Mouse (Mus musculus): Measurements from ENCODE around the gene Dazap1. TPM values are rescaled to one million over a fixed set of nuclear protein-coding genes. Genes with fewer than 3 reads are reported as not detected.

Gene Dazap1
- 50.4 TPM for polyA plus RNA-seq (2017; shearing (Covaris generic))

DNA sequence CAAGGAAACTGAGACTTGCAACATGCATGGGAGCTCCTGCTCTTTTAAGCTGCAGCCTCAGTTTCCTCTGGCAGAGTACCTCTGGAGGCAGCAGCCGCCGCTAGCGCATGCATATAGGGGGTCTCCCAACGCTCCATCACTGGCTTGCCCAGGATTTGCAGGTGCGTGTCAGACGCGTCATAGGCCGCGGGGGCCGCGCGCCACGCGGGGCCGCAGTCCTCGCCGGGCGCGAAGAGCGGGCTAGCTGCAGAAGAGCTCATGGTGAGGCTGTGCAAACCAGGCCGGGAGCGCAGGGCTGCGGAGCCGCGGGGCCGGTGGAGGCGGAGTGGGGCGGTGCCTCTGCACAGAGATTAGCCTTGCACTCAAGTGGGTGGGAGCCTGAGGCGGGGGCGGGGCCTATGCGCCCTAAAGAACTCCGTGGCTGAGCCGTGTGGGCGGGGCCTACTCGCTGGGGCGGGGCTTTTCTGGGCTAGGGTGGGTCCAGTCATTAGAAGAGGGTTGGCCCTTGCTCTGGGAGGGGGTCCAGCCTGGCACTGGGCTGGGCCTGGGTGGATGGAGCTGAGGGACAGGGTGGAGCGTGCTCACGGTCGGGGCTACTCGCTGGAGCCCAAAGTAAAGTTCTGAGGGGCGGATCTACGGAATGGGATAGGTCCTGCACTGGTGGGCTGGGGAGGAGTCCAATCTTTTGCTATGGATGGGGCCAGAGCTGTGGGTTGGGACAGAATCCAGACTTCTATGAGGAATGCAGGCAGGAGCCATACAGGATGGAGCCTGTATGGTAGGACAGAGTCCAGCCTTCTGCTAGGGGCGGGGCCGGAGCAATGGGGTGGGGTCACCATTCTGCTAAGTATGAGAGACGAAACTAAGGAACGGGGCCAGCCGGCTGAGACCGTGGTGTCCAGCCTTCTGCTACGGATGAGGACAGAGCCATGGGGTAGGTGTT lies at the start of gene Dazap1, which contains the start of gene Gamt:
Gene Dazap1, plus strand, starts transcription at position 845 of the 943 bp plus-strand sequence.
Gene Gamt, minus strand, starts transcription at position 371 of the 943 bp plus-strand sequence.

DNA sequence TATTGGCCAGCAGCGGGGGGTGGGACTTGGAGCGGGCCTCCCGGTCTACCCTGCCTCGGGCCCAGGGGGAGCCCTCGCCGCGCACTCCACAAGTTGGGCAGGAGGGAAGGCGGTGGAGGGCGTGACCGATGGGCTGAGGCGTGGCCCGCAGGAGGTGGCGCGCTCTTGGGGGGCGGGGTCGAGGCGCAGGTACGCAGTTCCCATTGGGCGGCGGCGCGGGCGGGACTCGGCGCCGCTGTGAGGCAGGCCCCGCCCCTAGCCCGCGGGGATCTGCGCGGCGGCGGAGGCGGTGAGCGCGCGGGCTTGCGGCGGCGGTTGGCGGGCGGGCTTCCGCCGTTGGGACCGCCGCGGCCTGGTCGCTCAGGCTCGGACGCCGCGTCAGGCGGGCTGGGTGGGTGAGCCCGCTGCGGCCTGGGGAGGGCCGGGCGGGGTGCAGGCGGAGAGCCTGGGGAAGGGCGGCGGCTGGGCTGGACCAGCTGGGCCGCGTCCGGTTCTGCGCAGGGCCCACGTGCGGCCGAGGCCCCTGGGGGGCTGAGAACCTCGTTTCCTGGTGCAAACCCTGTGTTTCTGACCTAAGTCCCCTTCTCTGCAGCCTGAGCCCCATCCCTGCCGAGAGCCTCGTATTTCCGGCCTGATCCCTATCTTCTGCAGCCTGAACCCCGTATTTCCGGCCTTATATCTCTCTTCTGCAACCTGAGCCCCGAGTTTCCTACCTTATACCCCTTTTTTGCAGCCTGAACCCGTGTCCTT lies 34.7 kb upstream of the Dazap1 start, which contains the start of gene Mum1:
Gene Mum1, plus strand, starts transcription at position 19 of the 750 bp plus-strand sequence.

DNA sequence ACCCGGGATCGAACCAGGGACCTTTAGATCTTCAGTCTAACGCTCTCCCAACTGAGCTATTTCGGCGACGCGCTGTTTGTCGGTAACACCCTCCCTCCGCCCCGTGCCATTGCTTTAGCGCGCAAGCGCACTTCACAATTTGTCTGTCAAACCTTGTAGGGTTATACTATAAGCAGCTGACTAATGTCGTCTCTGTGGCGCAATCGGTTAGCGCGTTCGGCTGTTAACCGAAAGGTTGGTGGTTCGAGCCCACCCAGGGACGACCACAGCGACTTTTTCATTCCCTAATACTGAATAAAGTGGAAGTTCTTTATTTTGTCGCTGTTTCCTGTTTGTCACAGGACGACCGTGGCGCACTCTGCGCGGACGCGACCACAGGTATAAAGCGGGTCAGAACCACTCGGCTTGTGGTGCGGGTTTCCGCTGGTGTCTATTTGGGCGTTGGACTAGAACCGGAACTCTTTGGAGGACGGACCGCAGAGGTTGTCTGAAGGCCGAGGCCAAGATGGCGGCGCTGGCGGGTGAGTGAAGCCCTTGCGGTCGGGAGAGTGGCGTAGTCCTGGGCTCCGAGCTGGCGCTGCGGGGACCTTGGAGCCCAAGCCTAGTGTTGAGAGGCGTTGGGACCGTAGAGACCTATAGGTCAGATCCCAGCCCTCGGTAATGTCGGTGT lies 12.2 kb upstream of the Dazap1 start, which contains the start of gene Ndufs7:
Gene Ndufs7, plus strand, starts transcription at position 151 of the 670 bp plus-strand sequence.

DNA sequence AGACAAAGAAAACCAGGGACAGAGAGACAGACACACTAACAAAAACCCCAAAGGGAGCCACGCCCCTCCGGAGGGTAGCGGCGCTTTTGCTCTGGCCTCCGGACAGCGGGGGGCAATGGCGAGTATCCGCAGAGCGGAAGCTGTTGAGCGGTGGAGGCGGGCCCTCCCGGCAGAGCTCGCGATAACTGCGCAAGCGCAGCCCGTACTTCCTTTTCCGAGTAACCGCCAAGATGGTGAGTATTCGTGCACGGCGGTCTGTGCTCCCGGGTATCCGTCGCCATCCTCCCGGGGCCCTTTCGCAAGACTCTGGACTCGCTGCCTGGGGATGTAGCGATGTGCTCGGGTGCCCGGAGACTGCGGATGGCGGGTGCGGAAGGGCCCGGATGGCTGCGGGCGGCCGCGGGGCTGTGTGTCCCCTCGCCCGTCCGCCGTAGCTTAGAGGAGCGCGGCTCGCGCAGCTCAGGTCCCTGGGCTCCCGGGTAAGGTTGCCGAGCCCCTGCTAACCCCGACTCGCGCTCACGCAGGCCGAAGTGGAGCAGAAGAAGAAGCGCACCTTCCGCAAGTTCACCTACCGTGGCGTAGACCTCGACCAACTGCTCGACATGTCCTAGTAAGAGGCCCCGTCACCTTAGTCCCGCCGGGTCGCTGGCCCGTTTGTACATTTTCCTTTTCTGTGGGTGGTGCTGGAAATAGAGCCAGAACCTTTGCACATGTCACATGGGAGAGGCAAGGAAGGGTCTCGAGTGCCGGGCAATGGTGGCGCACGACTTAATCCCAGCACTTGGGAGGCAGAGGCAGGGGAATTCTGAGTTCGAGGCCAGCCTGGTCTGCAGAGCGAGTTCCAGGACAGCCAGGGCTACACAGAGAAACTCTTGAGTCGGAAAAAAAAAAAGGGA lies 31.2 kb downstream of the Dazap1 start, which contains the start of gene Rps15:
Gene Rps15, plus strand, starts transcription at position 203 of the 896 bp plus-strand sequence.

DNA sequence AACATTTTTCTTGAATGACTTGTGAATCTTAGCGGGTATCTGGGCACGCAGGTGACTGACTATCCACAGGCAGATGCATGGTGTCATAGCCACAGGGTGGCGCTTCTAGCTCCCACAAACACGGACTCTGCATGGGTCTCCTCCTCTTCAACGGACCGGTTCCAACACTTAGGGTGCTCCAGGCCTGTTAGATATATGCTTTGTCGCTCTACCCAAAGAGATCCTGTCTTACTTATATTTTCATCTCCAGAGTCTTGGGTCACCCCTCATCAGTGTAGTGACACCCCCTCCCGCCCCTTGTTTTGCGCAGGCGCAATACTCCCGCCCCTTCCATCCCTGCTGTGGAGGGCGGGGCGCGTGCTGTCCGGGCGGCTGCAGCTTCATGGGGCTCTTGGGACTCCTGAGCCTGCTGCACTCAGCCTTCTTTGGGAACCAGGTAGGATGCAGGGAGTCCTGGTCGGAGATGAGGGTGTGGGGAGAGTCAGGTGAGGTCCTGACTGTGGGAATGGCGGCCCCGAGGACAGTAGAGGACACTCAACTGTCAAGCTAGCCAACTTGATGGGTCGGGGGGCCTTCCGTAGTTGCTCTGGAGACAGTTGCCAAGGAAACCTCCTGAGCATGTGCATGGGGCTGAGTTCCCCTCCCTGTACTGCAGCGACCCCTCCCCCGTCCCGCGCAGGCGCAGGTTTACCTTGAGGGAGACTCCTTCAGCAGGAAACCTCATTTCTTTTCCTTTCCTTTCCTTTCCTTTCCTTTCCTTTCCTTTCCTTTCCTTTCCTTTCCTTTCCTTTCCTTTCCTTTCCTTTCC lies 34.5 kb downstream of the Dazap1 start, which contains the start of gene Apc2:
Gene Apc2, plus strand, starts transcription at position 360 of the 808 bp plus-strand sequence.

DNA sequence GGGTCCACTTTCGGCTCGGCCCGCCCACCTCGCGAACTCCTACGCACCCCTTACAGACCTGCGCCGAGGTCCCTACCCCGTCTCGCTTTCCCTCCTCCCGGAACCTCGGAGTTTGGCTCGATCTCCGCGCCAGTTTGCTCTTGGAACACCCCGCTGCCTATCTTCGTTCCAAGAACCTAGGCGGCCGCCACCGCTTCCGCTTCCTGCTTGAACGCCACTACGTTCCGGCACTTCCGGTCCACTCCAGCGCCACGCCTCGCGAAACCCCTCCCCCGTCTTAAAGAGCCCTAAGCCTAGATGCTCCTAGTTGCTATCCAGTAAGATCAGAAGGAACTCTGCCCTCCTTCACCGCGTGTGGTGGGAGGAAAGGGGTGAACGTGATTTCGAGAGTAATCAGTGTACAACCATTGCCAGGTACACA lies 59.1 kb downstream of the Dazap1 start, which contains the start of gene 2310011J03Rik:
Gene 2310011J03Rik, minus strand, starts transcription at position 198 of the 421 bp plus-strand sequence.

DNA sequence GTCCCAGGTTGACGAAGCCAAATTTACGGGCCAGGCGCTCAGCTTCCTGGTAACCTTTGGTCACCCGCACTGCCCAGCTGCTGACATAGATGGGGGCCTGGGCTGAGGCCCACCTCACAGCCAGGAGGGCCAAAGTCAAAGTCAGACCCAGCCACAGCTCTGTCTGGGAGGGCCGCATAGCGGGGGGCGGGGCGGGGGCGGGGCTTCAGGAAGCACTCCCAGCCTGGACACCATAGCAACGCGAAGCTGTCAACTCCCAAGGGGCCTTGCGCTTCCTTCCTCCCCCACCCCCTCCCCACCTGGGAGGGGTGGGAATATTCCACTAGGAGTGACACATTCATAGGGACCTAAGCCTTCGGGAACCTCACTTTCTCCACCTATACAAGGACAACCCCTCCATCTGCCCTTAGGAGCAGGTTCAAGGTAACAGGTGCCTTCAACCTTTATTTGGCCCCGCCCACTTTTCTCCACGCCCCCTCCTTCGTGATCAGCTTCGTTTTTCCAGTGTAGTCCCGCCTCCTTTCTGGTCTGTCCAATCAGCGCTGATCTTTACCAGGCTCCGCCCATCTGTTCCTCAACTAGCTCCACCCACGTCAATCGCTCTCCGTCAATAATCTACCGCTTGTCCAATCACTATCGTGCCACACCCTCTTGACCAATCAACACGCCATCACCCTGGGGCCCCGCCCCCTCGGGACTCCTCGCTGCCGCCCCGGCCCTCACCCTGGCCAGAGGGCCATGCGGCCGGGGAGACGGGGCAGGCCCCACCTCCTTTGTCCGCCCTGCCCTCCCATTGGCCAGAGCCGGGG lies 68.2 kb downstream of the Dazap1 start, which contains the start of the genes Pcsk4 and Reep6:
Gene Pcsk4, minus strand, starts transcription at position 226 of the 809 bp plus-strand sequence.
Gene Reep6, plus strand, starts transcription at position 681 of the 809 bp plus-strand sequence.

Other genes starting within 250 kb of the Dazap1 start
- gene Arhgap45, start 244.8 kb upstream of the Dazap1 start, polyA plus RNA-seq (2017; shearing (Covaris generic)), result 886 TPM
- gene Polr2e, start 221.7 kb upstream of the Dazap1 start, polyA plus RNA-seq (2017; shearing (Covaris generic)), result 193 TPM
- 519 TPM for gene Gpx4, start 214.3 kb upstream of the Dazap1 start, polyA plus RNA-seq (2017; shearing (Covaris generic))
- gene Sbno2, start 155.9 kb upstream of the Dazap1 start, polyA plus RNA-seq (2017; shearing (Covaris generic)), result 66.2 TPM
- gene Stk11, start 145.7 kb upstream of the Dazap1 start, polyA plus RNA-seq (2017; shearing (Covaris generic)), result 13.7 TPM
- 476 TPM for gene Atp5d, start 122.9 kb upstream of the Dazap1 start, polyA plus RNA-seq (2017; shearing (Covaris generic))
- 2.1 TPM for gene Cbarp, start 120.7 kb upstream of the Dazap1 start, polyA plus RNA-seq (2017; shearing (Covaris generic))
- gene Midn, start 113.2 kb upstream of the Dazap1 start, polyA plus RNA-seq (2017; shearing (Covaris generic)), result 3.1 TPM
- 100 TPM for gene Cirbp, start 95.5 kb upstream of the Dazap1 start, polyA plus RNA-seq (2017; shearing (Covaris generic))
- gene 1600002K03Rik, start 88.5 kb upstream of the Dazap1 start, polyA plus RNA-seq (2017; shearing (Covaris generic)), result 31.4 TPM
- gene Efna2, start 82.0 kb upstream of the Dazap1 start, polyA plus RNA-seq (2017; shearing (Covaris generic)), result 0.46 TPM
- gene Mum1, start 35.1 kb upstream of the Dazap1 start, polyA plus RNA-seq (2017; shearing (Covaris generic)), result 112 TPM
- 282 TPM for gene Ndufs7, start 12.4 kb upstream of the Dazap1 start, polyA plus RNA-seq (2017; shearing (Covaris generic))
- 1.6 TPM for gene Gamt, start 474 bp upstream of the Dazap1 start, polyA plus RNA-seq (2017; shearing (Covaris generic))
- 984 TPM for gene Rps15, start 31.0 kb downstream of the Dazap1 start, polyA plus RNA-seq (2017; shearing (Covaris generic))
- 0.18 TPM for gene Apc2, start 34.5 kb downstream of the Dazap1 start, polyA plus RNA-seq (2017; shearing (Covaris generic))
- 82.1 TPM for gene 2310011J03Rik, start 59.1 kb downstream of the Dazap1 start, polyA plus RNA-seq (2017; shearing (Covaris generic))
- 15.5 TPM for gene Pcsk4, start 68.0 kb downstream of the Dazap1 start, polyA plus RNA-seq (2017; shearing (Covaris generic))
- gene Reep6, start 68.5 kb downstream of the Dazap1 start, polyA plus RNA-seq (2017; shearing (Covaris generic)), result 0.31 TPM
- not detected for gene Adamtsl5, start 86.9 kb downstream of the Dazap1 start, polyA plus RNA-seq (2017; shearing (Covaris generic))
- gene Plk5, start 95.0 kb downstream of the Dazap1 start, polyA plus RNA-seq (2017; shearing (Covaris generic)), result not detected
- gene Mex3d, start 126.2 kb downstream of the Dazap1 start, polyA plus RNA-seq (2017; shearing (Covaris generic)), result 0.16 TPM
- 36.7 TPM for gene Mbd3, start 138.1 kb downstream of the Dazap1 start, polyA plus RNA-seq (2017; shearing (Covaris generic))
- gene Uqcr11, start 145.3 kb downstream of the Dazap1 start, polyA plus RNA-seq (2017; shearing (Covaris generic)), result 302 TPM
- 23.0 TPM for gene Tcf3, start 172.2 kb downstream of the Dazap1 start, polyA plus RNA-seq (2017; shearing (Covaris generic))
- gene Onecut3, start 233.3 kb downstream of the Dazap1 start, polyA plus RNA-seq (2017; shearing (Covaris generic)), result not detected